Mouse (Mus musculus): ENCODE measurements around the gene Cyb5r1. TPM values are rescaled to one million over a fixed set of nuclear protein-coding genes. Genes with fewer than 3 reads are reported as not detected.

The Cyb5r1 gene
- polyA plus RNA-seq, 1 experiment from 2014 or later = 26.1 TPM

GRCm38 (mm10) chr1:134406414-134406771 lies 1.0 kb downstream of the Cyb5r1 start:
- no peaks in the 10 kb centered on the region for H3K27me3 ChIP-seq (ENCODE audit: control insufficient read depth, insufficient read depth, low read length)
- no peak; the same call in 1 of the 2 replicates for ATAC-seq (ENCODE audit: low FRiP score)
- H3K4me3 ChIP-seq (ENCODE audit: low read depth, low read length) = peak overlapping the region; percentile 76
- H3K9me3 ChIP-seq (ENCODE audit: control insufficient read depth, low read length) = no peaks in the 10 kb centered on the region
- no peaks in the 10 kb centered on the region; the same call in 1 of the 2 replicates for H3K4me1 ChIP-seq (replicated peaks; ENCODE audit: control insufficient read depth, insufficient read depth, low read length)
- DNase-seq (ENCODE audit: low spot score) = no peak
- H3K36me3 ChIP-seq (ENCODE audit: control insufficient read depth, insufficient read depth, low read length) = 0 out of 2 replicates have a peak, but pooled peaks cover 2% of the 10 kb centered on the region
- peak overlapping the region; percentile 87 for H3K4me2 ChIP-seq (replicated peaks; ENCODE audit: low read depth, low read length)
- WGBS = 35% methylated on average over 8 of the region's 8 CpGs
- H3K9ac ChIP-seq (ENCODE audit: low read depth, low read length) = peak overlapping the region; percentile 75
- H3K27ac ChIP-seq (ENCODE audit: low read depth, low read length) = no peak overlapping the region

- Histone ChIP-seq H3K4me3 (ENCODE audit: low read depth, low read length) (no peak overlapping the region), H3K4me1 (replicated peaks; ENCODE audit: control insufficient read depth, insufficient read depth, low read length) (no peaks in the 10 kb centered on the region; the same call in 1 of the 2 replicates), H3K27ac (ENCODE audit: low read depth, low read length) (no peak overlapping the region), H3K4me2 (replicated peaks; ENCODE audit: low read depth, low read length) (no peak overlapping the region), H3K9ac (ENCODE audit: low read depth, low read length) (no peak overlapping the region), H3K9me3 (ENCODE audit: control insufficient read depth, low read length) (no peaks in the 10 kb centered on the region), H3K36me3 (ENCODE audit: control insufficient read depth, insufficient read depth, low read length) (0 out of 2 replicates have a peak, but pooled peaks cover 2% of the 10 kb centered on the region), H3K27me3 (ENCODE audit: control insufficient read depth, insufficient read depth, low read length) (no peaks in the 10 kb centered on the region)
- DNase-seq (ENCODE audit: low spot score) = no peak
- ATAC-seq (ENCODE audit: low FRiP score) = no peak
- 79% methylated on average over 8 of the region's 8 CpGs for WGBS
Observed at GRCm38 (mm10) chr1:134408080-134408479, 2.7 kb downstream of the Cyb5r1 start.

- DNase-seq (ENCODE audit: low spot score) (no peak), ATAC-seq (ENCODE audit: low FRiP score) (no peak)
- WGBS = 94% methylated on average over 9 of the region's 9 CpGs
- Histone ChIP-seq H3K4me1 (replicated peaks; ENCODE audit: control insufficient read depth, insufficient read depth, low read length) (peaks cover 5% of the 10 kb centered on the region; the same call in 1 of the 2 replicates), H3K4me2 (replicated peaks; ENCODE audit: low read depth, low read length) (no peak overlapping the region), H3K4me3 (ENCODE audit: low read depth, low read length) (no peak overlapping the region), H3K9ac (ENCODE audit: low read depth, low read length) (no peak overlapping the region), H3K27ac (ENCODE audit: low read depth, low read length) (no peak overlapping the region), H3K27me3 (ENCODE audit: control insufficient read depth, insufficient read depth, low read length) (no peaks in the 10 kb centered on the region), H3K9me3 (ENCODE audit: control insufficient read depth, low read length) (no peaks in the 10 kb centered on the region), H3K36me3 (ENCODE audit: control insufficient read depth, insufficient read depth, low read length) (0 out of 2 replicates have a peak, but pooled peaks cover 2% of the 10 kb centered on the region)
Observed at GRCm38 (mm10) chr1:134411706-134412629, 6.6 kb downstream of the Cyb5r1 start.

GRCm38 (mm10) chr1:134414038-134414437 lies 8.7 kb downstream of the Cyb5r1 start:
- H3K4me1 ChIP-seq (replicated peaks; ENCODE audit: control insufficient read depth, insufficient read depth, low read length) = peaks cover 5% of the 10 kb centered on the region; the same call in 1 of the 2 replicates
- no peak overlapping the region for H3K4me3 ChIP-seq (ENCODE audit: low read depth, low read length)
- H3K27ac ChIP-seq (ENCODE audit: low read depth, low read length) = no peak overlapping the region
- peak overlapping the region; percentile 27; the same call in 1 of the 2 replicates for H3K4me2 ChIP-seq (replicated peaks; ENCODE audit: low read depth, low read length)
- no peak for DNase-seq (ENCODE audit: low spot score)
- H3K9me3 ChIP-seq (ENCODE audit: control insufficient read depth, low read length) = no peaks in the 10 kb centered on the region
- no peak overlapping the region; the same call in 1 of the 2 replicates for H3K9ac ChIP-seq (ENCODE audit: low read depth, low read length)
- H3K27me3 ChIP-seq (ENCODE audit: control insufficient read depth, insufficient read depth, low read length) = no peaks in the 10 kb centered on the region
- no peak for ATAC-seq (ENCODE audit: low FRiP score)
- H3K36me3 ChIP-seq (ENCODE audit: control insufficient read depth, insufficient read depth, low read length) = 0 out of 2 replicates have a peak, but pooled peaks cover 2% of the 10 kb centered on the region
- WGBS = 51% methylated on average over 2 of the region's 2 CpGs

GRCm38 (mm10) chr1:134414501-134415167 lies 9.3 kb downstream of the Cyb5r1 start:
- no peak for DNase-seq (ENCODE audit: low spot score)
- Histone ChIP-seq H3K4me2 (replicated peaks; ENCODE audit: low read depth, low read length) (peak overlapping the region; percentile 27), H3K36me3 (ENCODE audit: control insufficient read depth, insufficient read depth, low read length) (no peaks in the 10 kb centered on the region), H3K4me3 (ENCODE audit: low read depth, low read length) (peak overlapping the region; percentile 90), H3K9ac (ENCODE audit: low read depth, low read length) (peak overlapping the region; percentile 2), H3K4me1 (replicated peaks; ENCODE audit: control insufficient read depth, insufficient read depth, low read length) (peaks cover 5% of the 10 kb centered on the region; the same call in 1 of the 2 replicates), H3K9me3 (ENCODE audit: control insufficient read depth, low read length) (no peaks in the 10 kb centered on the region), H3K27ac (ENCODE audit: low read depth, low read length) (0 out of 2 replicates have a peak overlapping the region, but pooled peaks have one; percentile 24), H3K27me3 (ENCODE audit: control insufficient read depth, insufficient read depth, low read length) (no peaks in the 10 kb centered on the region)
- 14% methylated on average over 11 of the region's 11 CpGs for WGBS
- ATAC-seq (ENCODE audit: low FRiP score) = peak; percentile 54

GRCm38 (mm10) chr1:134415168-134415831 lies 9.9 kb downstream of the Cyb5r1 start, which contains the start of gene Adipor1:
TSS of gene Adipor1 (plus strand) at chr1:134415378.
- H3K9me3 ChIP-seq (ENCODE audit: control insufficient read depth, low read length) = no peaks in the 10 kb centered on the region
- H3K4me1 ChIP-seq (replicated peaks; ENCODE audit: control insufficient read depth, insufficient read depth, low read length) = peaks cover 5% of the 10 kb centered on the region; the same call in 1 of the 2 replicates
- H3K4me3 ChIP-seq (ENCODE audit: low read depth, low read length) = peak within 1 kb of the TSS; percentile 90
- H3K27ac ChIP-seq (ENCODE audit: low read depth, low read length) = peak within 1 kb of the TSS; percentile 92
- no peaks in the 10 kb centered on the region for H3K36me3 ChIP-seq (ENCODE audit: control insufficient read depth, insufficient read depth, low read length)
- H3K4me2 ChIP-seq (replicated peaks; ENCODE audit: low read depth, low read length) = peak within 1 kb of the TSS; percentile 55
- no peaks in the 10 kb centered on the region for H3K27me3 ChIP-seq (ENCODE audit: control insufficient read depth, insufficient read depth, low read length)
- DNase-seq (ENCODE audit: low spot score) = peak; percentile 96
- WGBS = under 1% methylated on average over 71 of the region's 77 CpGs
- peak; percentile 100 for ATAC-seq (ENCODE audit: low FRiP score)
- H3K9ac ChIP-seq (ENCODE audit: low read depth, low read length) = peak within 1 kb of the TSS; percentile 86

- H3K36me3 ChIP-seq (ENCODE audit: control insufficient read depth, insufficient read depth, low read length) = no peaks in the 10 kb centered on the region
Observed at GRCm38 (mm10) chr1:134418414-134418975, 13.1 kb downstream of the Cyb5r1 start.

GRCm38 (mm10) chr1:134419176-134419575 lies 13.8 kb downstream of the Cyb5r1 start:
- 80% methylated on average over 1 of the region's 1 CpGs for WGBS

More at GRCm38 (mm10) chr1:134418414-134418975, 13.1 kb downstream of the Cyb5r1 start:
- no peak overlapping the region for H3K4me3 ChIP-seq (ENCODE audit: low read depth, low read length)
- peaks cover 5% of the 10 kb centered on the region; the same call in 1 of the 2 replicates for H3K4me1 ChIP-seq (replicated peaks; ENCODE audit: control insufficient read depth, insufficient read depth, low read length)
- no peak overlapping the region for H3K4me2 ChIP-seq (replicated peaks; ENCODE audit: low read depth, low read length)
- ATAC-seq (ENCODE audit: low FRiP score) = no peak
- WGBS = 86% methylated on average over 2 of the region's 2 CpGs
- no peaks in the 10 kb centered on the region for H3K27me3 ChIP-seq (ENCODE audit: control insufficient read depth, insufficient read depth, low read length)
- no peaks in the 10 kb centered on the region for H3K9me3 ChIP-seq (ENCODE audit: control insufficient read depth, low read length)
- no peak for DNase-seq (ENCODE audit: low spot score)
- H3K27ac ChIP-seq (ENCODE audit: low read depth, low read length) = no peak overlapping the region
- no peak overlapping the region for H3K9ac ChIP-seq (ENCODE audit: low read depth, low read length)

More at GRCm38 (mm10) chr1:134419176-134419575, 13.8 kb downstream of the Cyb5r1 start:
- H3K4me1 ChIP-seq (replicated peaks; ENCODE audit: control insufficient read depth, insufficient read depth, low read length) = peaks cover 5% of the 10 kb centered on the region; the same call in 1 of the 2 replicates
- no peaks in the 10 kb centered on the region for H3K9me3 ChIP-seq (ENCODE audit: control insufficient read depth, low read length)
- no peak overlapping the region for H3K27ac ChIP-seq (ENCODE audit: low read depth, low read length)
- H3K4me2 ChIP-seq (replicated peaks; ENCODE audit: low read depth, low read length) = no peak overlapping the region
- ATAC-seq (ENCODE audit: low FRiP score) (no peak), DNase-seq (ENCODE audit: low spot score) (no peak)
- H3K4me3 ChIP-seq (ENCODE audit: low read depth, low read length) = no peak overlapping the region
- no peaks in the 10 kb centered on the region for H3K36me3 ChIP-seq (ENCODE audit: control insufficient read depth, insufficient read depth, low read length)
- no peaks in the 10 kb centered on the region for H3K27me3 ChIP-seq (ENCODE audit: control insufficient read depth, insufficient read depth, low read length)
- H3K9ac ChIP-seq (ENCODE audit: low read depth, low read length) = no peak overlapping the region
